Mouse (Mus musculus) stomach, adult 2 months (tissue): ENCODE measurements around the gene Taldo1. TPM values are rescaled to one million over a fixed set of nuclear protein-coding genes. Genes with fewer than 3 reads are reported as not detected.

Source experiments
- polyA plus RNA-seq: library from polyadenylated mRNA; depleted of rRNA; stranded (reverse); fragments of >200 nt; gene quantifications from 2 replicates; pipeline ENCODE4 v1.2.3, GENCODE M21; 2012; rRNA removed

The Taldo1 gene
- polyA plus RNA-seq = 99.5 and 105 TPM in 2 replicates

GRCm38 (mm10) chr7:141391625-141392551 lies at the start of gene Taldo1:
Gene Taldo1 (plus strand): TSS chr7:141392199.

GRCm38 (mm10) chr7:141413809-141414584 lies 22.0 kb downstream of the Taldo1 start, which contains the start of gene Gatd1:
Gene Gatd1 (minus strand): TSS chr7:141414136.

GRCm38 (mm10) chr7:141429310-141429709 lies 37.3 kb downstream of the Taldo1 start, which contains the start of gene Cend1:
Gene Cend1 (minus strand): TSS chr7:141429491.

GRCm38 (mm10) chr7:141437178-141438120 lies 45.5 kb downstream of the Taldo1 start, which contains the start of gene Slc25a22:
Gene Slc25a22 (minus strand): TSS chr7:141437892.

GRCm38 (mm10) chr7:141443828-141444237 lies 51.8 kb downstream of the Taldo1 start, which contains the start of gene Pidd1:
Gene Pidd1 (minus strand): TSS chr7:141444025.

GRCm38 (mm10) chr7:141447110-141447991 lies 55.4 kb downstream of the Taldo1 start, which contains the start of gene Rplp2:
Gene Rplp2 (plus strand): TSS chr7:141447370.

Other genes with a start within 250 kb of the Taldo1 start
- 80.4 and 88.4 TPM in 2 replicates for gene Rnh1, start 219.3 kb upstream of the Taldo1 start, polyA plus RNA-seq
- 44.2 and 44.7 TPM in 2 replicates for gene Hras, start 198.2 kb upstream of the Taldo1 start, polyA plus RNA-seq
- 2.5 and 2.6 TPM in 2 replicates for gene Lrrc56, start 198.0 kb upstream of the Taldo1 start, polyA plus RNA-seq
- gene Lmntd2, start 178.1 kb upstream of the Taldo1 start, polyA plus RNA-seq = 3.7 and 6.7 TPM in 2 replicates
- gene Rassf7, start 176.3 kb upstream of the Taldo1 start, polyA plus RNA-seq = 85.9 and 98.2 TPM in 2 replicates
- 15.5 and 16.7 TPM in 2 replicates for gene Phrf1, start 163.4 kb upstream of the Taldo1 start, polyA plus RNA-seq
- gene Irf7, start 125.7 kb upstream of the Taldo1 start, polyA plus RNA-seq = 43.3 and 72.0 TPM in 2 replicates
- 1.7 and 3.0 TPM in 2 replicates for gene Cdhr5, start 115.4 kb upstream of the Taldo1 start, polyA plus RNA-seq
- 0.56 and 1.6 TPM in 2 replicates for gene Sct, start 113.1 kb upstream of the Taldo1 start, polyA plus RNA-seq
- not detected in 2 replicates for gene Drd4, start 100.2 kb upstream of the Taldo1 start, polyA plus RNA-seq
- gene Deaf1, start 64.5 kb upstream of the Taldo1 start, polyA plus RNA-seq = 10.8 and 14.7 TPM in 2 replicates
- gene Tmem80, start 64.5 kb upstream of the Taldo1 start, polyA plus RNA-seq = 8.8 and 10.4 TPM in 2 replicates
- 120 and 128 TPM in 2 replicates for gene Eps8l2, start 53.3 kb upstream of the Taldo1 start, polyA plus RNA-seq
- gene Gatd1, start 21.9 kb downstream of the Taldo1 start, polyA plus RNA-seq = 18.6 and 20.4 TPM in 2 replicates
- 1.4 and 1.5 TPM in 2 replicates for gene Cend1, start 37.3 kb downstream of the Taldo1 start, polyA plus RNA-seq
- gene Slc25a22, start 45.7 kb downstream of the Taldo1 start, polyA plus RNA-seq = 41.6 and 43.2 TPM in 2 replicates
- gene Pidd1, start 51.8 kb downstream of the Taldo1 start, polyA plus RNA-seq = 4.1 and 4.6 TPM in 2 replicates
- 175 and 185 TPM in 2 replicates for gene Rplp2, start 55.2 kb downstream of the Taldo1 start, polyA plus RNA-seq
- 120 and 147 TPM in 2 replicates for gene Pnpla2, start 63.0 kb downstream of the Taldo1 start, polyA plus RNA-seq
- gene Cracr2b, start 68.9 kb downstream of the Taldo1 start, polyA plus RNA-seq = 78.0 and 82.9 TPM in 2 replicates
- gene Cd151, start 75.2 kb downstream of the Taldo1 start, polyA plus RNA-seq = 169 and 189 TPM in 2 replicates
- gene Polr2l, start 82.9 kb downstream of the Taldo1 start, polyA plus RNA-seq = 16.5 and 20.9 TPM in 2 replicates
- gene Tspan4, start 83.0 kb downstream of the Taldo1 start, polyA plus RNA-seq = 20.3 and 24.1 TPM in 2 replicates
- gene Chid1, start 147.7 kb downstream of the Taldo1 start, polyA plus RNA-seq = 20.7 and 26.4 TPM in 2 replicates
- 18.1 and 23.1 TPM in 2 replicates for gene Ap2a2, start 170.0 kb downstream of the Taldo1 start, polyA plus RNA-seq